In the genomic region with DNA sequence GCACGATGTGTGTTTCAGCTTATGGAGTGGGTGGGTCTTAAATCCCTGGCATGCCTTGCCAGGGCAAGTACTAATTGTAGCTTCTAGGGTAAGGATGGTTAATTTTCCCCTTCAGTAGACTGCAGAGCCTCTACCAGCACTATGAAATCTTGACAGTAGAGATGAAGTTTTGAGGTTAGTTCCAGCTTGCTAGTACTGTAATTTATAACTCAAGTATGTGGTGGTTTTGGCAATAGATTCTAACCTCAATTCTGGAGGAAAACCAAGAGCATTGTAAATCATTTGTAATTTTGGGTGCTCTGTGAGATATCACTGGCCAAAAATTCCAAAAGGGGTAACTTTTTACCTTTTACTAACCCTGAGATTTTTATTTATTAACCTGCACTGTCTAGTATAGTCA, we compare ENCODE assay signal across 19 mouse cellular contexts.
"Had no signal": no experiment of that assay in that cellular context is flagged by ENCODE, and none has a peak within 500 bp of the region (broad histone marks: within the 10 kb centered on the region; RNA-seq: fewer than 3 reads in every experiment).

No protein-coding gene starts in this region.

- H3K27me3 ChIP-seq: midbrain, embryonic 12.5 days; neural tube, embryonic 13.5 days; neural tube, embryonic 15.5 days had no signal

- H3K36me3 ChIP-seq: midbrain, embryonic 10.5 days; midbrain, embryonic 12.5 days; neural tube, embryonic 13.5 days; neural tube, embryonic 15.5 days had no signal

- H3K9ac ChIP-seq: lung, embryonic 14.5 days; midbrain, embryonic 12.5 days; neural tube, embryonic 13.5 days; neural tube, embryonic 15.5 days had no signal

- H3K4me1 ChIP-seq: midbrain, embryonic 12.5 days; neural tube, embryonic 13.5 days; neural tube, embryonic 15.5 days had no signal

- ATAC-seq: midbrain, embryonic 16.5 days had no signal

- H3K4me3 ChIP-seq: midbrain, embryonic 10.5 days; midbrain, embryonic 12.5 days; myocyte; neural tube, embryonic 13.5 days; neural tube, embryonic 15.5 days had no signal

- DNase-seq: lung, adult 18-20 months; lung, embryonic 14.5 days; lung, postnatal 10 days; lung, postnatal 4 days; midbrain, embryonic 14.5 days; retina, postnatal 1 day; right cerebral cortex, adult 18-20 months; right cerebral cortex, postnatal 25 days; right cerebral cortex, postnatal 4 days; spleen, adult 18-20 months; thymus, adult 18-20 months; thymus, postnatal 14 days; thymus, postnatal 36 days had no signal

- H3K4me2 ChIP-seq: lung, embryonic 14.5 days; midbrain, embryonic 12.5 days; neural tube, embryonic 13.5 days; neural tube, embryonic 15.5 days had no signal

- H3K9me3 ChIP-seq: midbrain, embryonic 10.5 days; midbrain, embryonic 12.5 days; neural tube, embryonic 13.5 days; neural tube, embryonic 15.5 days had no signal

- H3K27ac ChIP-seq: midbrain, embryonic 10.5 days; midbrain, embryonic 12.5 days; neural tube, embryonic 13.5 days; neural tube, embryonic 15.5 days had no signal
